Mouse (Mus musculus) megakaryocyte, embryonic 14.5 days (primary cell): ENCODE results near the gene Pde11a.

ENCODE experiments used
- FLI1 ChIP-seq: IDR thresholded peaks from 2 replicates; pipeline ENCODE4 v1.6.1; 2012; ENCODE audit warnings: low read length, inconsistent platforms, mixed read lengths
- GATA1 ChIP-seq: IDR thresholded peaks from 3 replicates; pipeline ENCODE4 v1.6.1; 2012; ENCODE audit warnings: mixed read lengths, low read length, inconsistent platforms, borderline replicate concordance

- no peak for TF ChIP-seq GATA1
- no peak for TF ChIP-seq FLI1
Measured at GRCm38 (mm10) chr2:76080549-76080948, 258.0 kb downstream of the Pde11a start.
